Mouse (Mus musculus): ENCODE data around the gene Myo19. TPM values are rescaled to one million over a fixed set of nuclear protein-coding genes. Genes with fewer than 3 reads are reported as not detected.

The Myo19 gene
- total RNA-seq, 2 experiments from 2014 or later = 10.3 to 15.2 TPM

Other genes with a start within 250 kb of the Myo19 start
- gene Mrm1, start 60.6 kb upstream of the Myo19 start, total RNA-seq (2014; fragmentation: Nextera tagmentation) = 15.6 and 20.8 TPM in 2 replicates
- 7.3 and 10.7 TPM in 2 replicates for gene Mrm1, start 60.6 kb upstream of the Myo19 start, total RNA-seq (2017)
- gene Dhrs11, start 51.2 kb upstream of the Myo19 start, total RNA-seq (2014; fragmentation: Nextera tagmentation) = 48.3 and 77.1 TPM in 2 replicates
- gene Dhrs11, start 51.2 kb upstream of the Myo19 start, total RNA-seq (2017) = 22.0 and 43.6 TPM in 2 replicates
- 91.1 and 108 TPM in 2 replicates for gene Ggnbp2, start 9.3 kb upstream of the Myo19 start, total RNA-seq (2014; fragmentation: Nextera tagmentation)
- 155 and 184 TPM in 2 replicates for gene Ggnbp2, start 9.3 kb upstream of the Myo19 start, total RNA-seq (2017)
- 10.2 and 11.1 TPM in 2 replicates for gene Pigw, start 137 bp downstream of the Myo19 start, total RNA-seq (2014; fragmentation: Nextera tagmentation)
- gene Pigw, start 137 bp downstream of the Myo19 start, total RNA-seq (2017) = 12.3 and 14.5 TPM in 2 replicates
- gene Znhit3, start 36.2 kb downstream of the Myo19 start, total RNA-seq (2014; fragmentation: Nextera tagmentation) = 32.7 and 51.7 TPM in 2 replicates
- 31.9 and 41.2 TPM in 2 replicates for gene Znhit3, start 36.2 kb downstream of the Myo19 start, total RNA-seq (2017)
- not detected in 2 replicates for gene Car4, start 77.6 kb downstream of the Myo19 start, total RNA-seq (2014; fragmentation: Nextera tagmentation)
- not detected in 2 replicates for gene Car4, start 77.6 kb downstream of the Myo19 start, total RNA-seq (2017)

All from megakaryocyte-erythroid progenitor cell, adult 5-6 weeks (primary cell).